Mouse (Mus musculus): ENCODE results near the gene Cd5.

Gene Cd5

GRCm38 (mm10) chr19:10698131-10698991 lies 40.4 kb downstream of the Cd5 start:
- peak in 1 of 2 experiments; percentile 33 for DNase-seq

GRCm38 (mm10) chr19:10695801-10696200 lies 43.0 kb downstream of the Cd5 start:
- no peak for DNase-seq

DNA sequence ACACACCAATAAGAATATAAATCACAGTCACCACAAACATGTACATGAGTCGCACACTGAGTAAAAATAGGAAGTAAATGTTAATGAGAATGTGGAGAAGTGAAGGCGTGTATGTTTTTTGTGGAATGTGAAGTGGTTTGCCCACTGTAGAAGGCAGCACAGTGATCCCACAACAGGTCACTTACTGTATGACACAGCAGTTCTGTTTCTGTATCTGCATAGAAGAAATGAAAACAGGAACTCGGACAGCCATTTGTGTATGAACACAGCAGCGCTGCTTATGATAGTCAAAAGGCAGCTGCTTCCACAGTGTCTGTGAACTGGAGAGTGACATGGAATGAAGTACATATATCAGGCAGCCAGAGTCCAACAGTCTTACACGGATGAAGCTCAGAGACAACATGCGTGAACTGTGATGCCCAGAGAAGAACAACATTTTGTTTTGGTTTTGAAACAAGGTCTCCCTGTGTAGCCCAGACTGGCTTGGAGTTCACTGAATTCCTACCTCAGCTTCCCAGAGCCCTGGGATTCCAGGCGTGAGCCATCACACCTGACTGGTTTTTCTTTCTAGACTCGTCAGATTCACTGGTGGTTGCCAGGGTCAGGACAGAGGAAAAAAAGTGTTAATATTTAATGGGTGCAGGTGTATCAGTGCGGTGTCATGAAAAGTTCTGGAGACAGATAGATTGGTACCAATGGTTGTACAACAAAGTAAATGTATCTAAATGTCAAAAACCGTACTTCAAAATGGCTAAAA lies 44.7 kb downstream of the Cd5 start:
- no peak for DNase-seq

- no peak for DNase-seq
These were observed 46.4 kb downstream of the Cd5 start for GRCm38 (mm10) chr19:10692361-10692760.

DNA sequence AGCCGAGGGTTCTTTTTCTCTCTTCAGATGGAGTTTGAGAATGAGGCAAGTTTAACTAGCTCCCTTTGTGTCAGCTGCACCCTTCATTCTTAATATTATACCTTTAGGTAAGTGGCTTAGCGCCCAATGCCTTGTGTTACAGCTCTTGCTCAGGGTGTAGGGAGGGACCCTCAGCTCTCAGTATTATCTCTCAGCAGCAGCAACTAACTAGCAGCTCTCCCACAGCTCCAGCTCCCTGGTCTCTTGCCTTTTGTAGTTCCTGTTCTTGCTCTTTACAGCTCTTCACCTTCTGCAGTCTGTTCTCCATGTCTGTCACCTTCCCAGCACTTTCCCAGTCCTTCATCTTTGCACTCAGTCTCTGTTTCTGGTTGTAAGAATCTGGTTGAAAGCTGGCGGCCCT lies 47.1 kb downstream of the Cd5 start:
- DNase-seq, result no peak

- DNase-seq, result no peak
These were observed 47.7 kb downstream of the Cd5 start for GRCm38 (mm10) chr19:10691121-10691520.

DNA sequence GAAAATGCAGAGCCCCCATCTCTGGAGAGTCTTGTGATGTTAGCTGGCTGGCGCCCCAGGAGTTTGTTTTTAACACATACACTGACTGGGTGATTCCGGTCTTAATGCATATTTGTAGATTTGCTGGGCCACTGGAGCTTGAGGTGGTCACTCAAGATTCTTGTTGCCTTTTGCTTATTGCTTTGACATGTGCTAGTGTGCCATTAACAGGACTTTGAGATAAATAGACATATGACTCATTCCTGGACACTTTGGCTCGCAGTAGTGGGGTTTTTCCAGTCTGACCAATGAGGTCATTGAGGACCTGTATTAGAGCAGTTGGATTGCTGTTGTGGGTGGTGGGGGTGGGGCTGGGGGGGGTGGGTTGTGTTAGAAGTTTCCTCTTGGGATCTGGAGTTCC lies 48.5 kb downstream of the Cd5 start:
- DNase-seq, result no peak

GRCm38 (mm10) chr19:10689470-10690166 lies 49.2 kb downstream of the Cd5 start:
- no peak for DNase-seq

DNA sequence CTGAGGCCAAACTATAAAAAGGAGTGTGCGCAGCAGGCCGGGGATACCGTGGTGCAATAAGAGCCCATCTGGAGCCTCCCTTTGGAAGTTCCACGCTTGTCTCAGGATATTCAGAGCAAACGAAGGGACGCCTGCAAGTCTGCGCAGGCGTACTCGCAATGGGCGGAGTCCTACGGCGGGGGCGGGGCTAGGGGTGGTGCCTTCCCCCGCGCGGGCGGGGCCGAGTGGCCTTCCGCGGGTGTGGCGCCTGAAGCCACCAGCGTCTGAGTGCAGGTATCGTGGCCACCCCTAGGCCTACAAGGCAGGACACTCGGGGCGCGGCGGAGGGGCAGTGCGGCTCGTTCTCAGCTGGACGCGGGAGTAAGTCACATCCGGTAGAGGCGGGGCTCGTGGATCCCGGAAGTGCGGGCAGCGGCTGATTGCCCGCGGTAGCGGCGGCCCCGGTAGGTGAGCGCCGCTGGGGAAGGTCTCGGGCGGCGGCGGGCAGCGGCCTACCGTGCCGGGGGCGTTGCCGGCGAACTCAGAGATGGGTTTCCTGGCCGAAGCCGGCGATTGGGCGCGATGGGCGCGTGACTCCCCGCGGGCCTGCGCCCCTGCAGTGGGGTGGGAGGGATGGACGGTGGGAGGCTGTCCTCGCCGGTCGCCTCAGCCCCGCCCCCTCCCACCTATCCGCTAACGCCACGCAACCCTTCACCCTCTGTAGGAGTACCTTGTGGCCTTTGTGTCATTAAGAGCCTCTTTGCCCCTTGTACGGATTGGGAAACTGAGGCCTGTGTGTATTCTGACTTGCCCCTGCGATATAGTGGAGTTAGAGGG lies 50.1 kb downstream of the Cd5 start, which contains the start of gene Vps37c:
Gene Vps37c (plus strand): TSS at position 199 of the 816 bp plus-strand sequence.
- peak; percentile 97 to 98 for DNase-seq

GRCm38 (mm10) chr19:10685727-10686126 lies 53.1 kb downstream of the Cd5 start:
- no peak for DNase-seq

GRCm38 (mm10) chr19:10685081-10685480 lies 53.7 kb downstream of the Cd5 start:
- no peak for DNase-seq

DNA sequence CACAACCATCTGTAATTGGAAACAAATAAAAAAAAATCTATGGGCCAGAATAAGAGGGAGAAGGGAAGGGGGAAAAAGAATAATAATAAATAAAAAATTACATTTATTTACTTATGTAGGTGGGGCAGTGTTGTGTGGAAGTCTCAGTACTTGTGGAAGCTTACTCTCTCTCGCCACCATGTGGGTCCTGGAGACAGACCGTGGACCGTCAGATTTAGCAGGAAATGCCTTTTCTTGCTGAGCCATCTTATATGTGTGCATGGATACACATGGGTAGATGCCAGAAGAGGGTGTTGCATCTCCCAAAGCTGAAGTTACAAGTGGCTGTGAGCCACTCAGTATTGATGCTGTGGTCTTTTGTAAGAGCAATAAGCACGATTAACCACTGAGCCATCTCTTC lies 57.2 kb downstream of the Cd5 start:
- no peak for DNase-seq

GRCm38 (mm10) chr19:10678772-10679067 lies 60.1 kb downstream of the Cd5 start:
- DNase-seq, result no peak

DNA sequence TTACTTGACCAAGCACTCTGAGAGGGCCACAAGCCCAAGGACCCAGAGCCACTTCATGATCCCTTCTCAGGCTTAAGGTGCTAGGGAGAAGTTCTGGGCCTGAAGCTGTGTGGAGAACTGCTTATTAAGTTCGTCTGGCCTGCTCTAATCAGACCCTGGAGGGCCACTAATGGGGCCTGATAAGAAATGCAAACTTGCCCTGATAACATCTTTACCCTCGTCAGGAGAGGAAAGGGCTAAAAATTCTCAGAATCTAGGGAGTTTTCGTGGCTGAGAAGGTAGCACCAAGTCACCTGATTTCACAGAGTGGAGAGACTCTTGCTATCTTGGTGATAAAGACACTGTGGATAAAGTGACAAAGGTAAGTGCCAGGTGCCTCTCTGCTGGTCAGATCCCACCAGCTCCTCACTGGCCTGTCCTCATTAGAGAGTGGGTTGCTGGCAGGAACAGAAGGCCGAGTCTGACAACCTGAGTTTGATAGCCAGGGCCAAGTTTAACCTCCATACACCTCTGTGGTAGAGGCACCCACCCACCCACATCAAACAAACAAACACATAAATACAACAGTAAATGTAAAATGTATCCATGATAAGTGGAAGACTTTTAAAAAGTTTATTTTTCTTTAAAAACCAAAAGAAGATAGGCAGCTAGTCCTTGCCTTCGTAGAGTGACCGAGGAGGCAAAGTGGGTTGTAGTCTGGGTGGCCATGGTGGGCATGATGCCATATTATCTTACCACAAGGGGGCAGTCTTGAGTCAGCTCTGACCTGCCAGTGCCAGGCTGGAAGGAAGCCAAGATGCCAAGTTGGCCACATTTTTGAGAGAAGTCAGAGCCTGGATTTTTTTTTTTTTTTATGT lies 60.7 kb downstream of the Cd5 start, which contains the start of gene Pga5:
Gene Pga5 (minus strand): TSS at position 157 of the 857 bp plus-strand sequence.
- peak; percentile 92 to 98 for DNase-seq

- DNase-seq, result no peak
These were observed 62.1 kb downstream of the Cd5 start for GRCm38 (mm10) chr19:10676656-10677055.

DNA sequence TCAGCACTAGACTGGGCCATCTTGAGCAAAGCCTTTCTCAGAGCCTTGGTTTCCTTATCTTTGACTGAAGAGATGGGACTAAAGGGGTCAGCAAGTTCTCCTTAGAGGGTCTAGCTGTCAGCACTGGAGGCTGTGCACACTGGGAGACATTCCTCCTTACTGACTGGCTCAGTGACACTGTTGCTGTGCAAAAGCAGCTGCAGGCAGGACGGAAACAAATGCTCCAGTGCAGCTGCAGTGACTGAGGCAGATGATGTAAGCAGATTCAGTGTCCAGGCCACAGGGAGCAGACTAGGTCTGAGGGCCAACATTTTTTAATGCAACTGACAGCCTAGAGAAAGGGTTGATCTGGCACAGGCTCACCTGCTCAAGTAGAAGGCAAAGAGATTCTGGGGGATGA lies 65.5 kb downstream of the Cd5 start:
- no peak for DNase-seq

- no peak for DNase-seq
These were observed 66.9 kb downstream of the Cd5 start for GRCm38 (mm10) chr19:10671854-10672417.

DNA sequence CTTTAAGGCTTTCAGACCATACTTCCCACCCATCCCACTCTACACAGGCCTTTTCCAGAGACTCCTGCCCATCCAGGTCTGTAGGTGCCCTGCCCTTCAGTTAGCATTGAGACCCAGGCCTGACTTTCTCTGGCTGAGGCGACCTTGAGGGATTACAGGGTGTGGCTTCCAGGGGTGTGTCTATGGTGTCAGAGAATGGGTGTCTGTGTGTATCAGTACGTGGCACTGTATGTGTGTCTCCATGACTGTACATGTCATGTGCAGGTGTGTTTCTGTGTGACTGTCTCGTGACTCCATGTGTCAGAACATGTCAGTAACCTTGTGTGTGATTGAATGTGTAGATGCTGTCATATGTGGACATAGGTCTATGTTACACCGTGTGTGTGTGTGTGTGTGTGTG lies 67.5 kb downstream of the Cd5 start:
- no peak for DNase-seq

Measured in cerebellum, postnatal 36 days (tissue).